Mouse (Mus musculus) forebrain, embryonic 11.5 days (tissue): ENCODE measurements around the gene Tgtp1. TPM values are rescaled to one million over a fixed set of nuclear protein-coding genes. Genes with fewer than 3 reads are reported as not detected.

Experiments used
- polyA plus RNA-seq: library from polyadenylated mRNA; unstranded; fragments of >200 nt; fragmentation: Nextera tagmentation; extraction: Ambion mirVana; gene quantifications from 2 replicates; pipeline ENCODE4 v1.2.1, GENCODE M21; 2014

The Tgtp1 gene
- polyA plus RNA-seq, 1 experiment from 2014 or later, result not detected

Other genes starting within 250 kb of the Tgtp1 start
- 648 and 653 TPM in 2 replicates for gene Rack1, start 193.8 kb downstream of the Tgtp1 start, polyA plus RNA-seq
- gene Trim41, start 176.8 kb downstream of the Tgtp1 start, polyA plus RNA-seq, result 4.5 and 5.6 TPM in 2 replicates
- 0.51 and 2.1 TPM in 2 replicates for gene Trim7, start 168.0 kb downstream of the Tgtp1 start, polyA plus RNA-seq
- gene Gm12184, start 167.5 kb downstream of the Tgtp1 start, polyA plus RNA-seq, result 12.3 and 12.7 TPM in 2 replicates
- gene Irgm1, start 122.5 kb downstream of the Tgtp1 start, polyA plus RNA-seq, result 1.5 TPM in 2 replicates
- 0.24 TPM in 1 of 2 replicates, not detected in the other for gene Gm5431, start 92.0 kb downstream of the Tgtp1 start, polyA plus RNA-seq
- gene Psme2b, start 48.0 kb downstream of the Tgtp1 start, polyA plus RNA-seq, result 1.2 and 1.9 TPM in 2 replicates
- gene Olfr56, start 15.3 kb downstream of the Tgtp1 start, polyA plus RNA-seq, result not detected in 2 replicates
- gene 9930111J21Rik1, start 14.8 kb downstream of the Tgtp1 start, polyA plus RNA-seq, result 0.20 TPM in 1 of 2 replicates, not detected in the other
- not detected in 2 replicates for gene Gm12185, start 1.9 kb downstream of the Tgtp1 start, polyA plus RNA-seq
- gene 9930111J21Rik2, start 57.1 kb upstream of the Tgtp1 start, polyA plus RNA-seq, result 0.04 and 0.07 TPM in 2 replicates
- gene Tgtp2, start 70.0 kb upstream of the Tgtp1 start, polyA plus RNA-seq, result not detected in 2 replicates
- gene Ifi47, start 82.4 kb upstream of the Tgtp1 start, polyA plus RNA-seq, result 0.63 and 1.1 TPM in 2 replicates
- gene Olfr1396, start 120.7 kb upstream of the Tgtp1 start, polyA plus RNA-seq, result not detected in 2 replicates
- gene Olfr1395, start 148.1 kb upstream of the Tgtp1 start, polyA plus RNA-seq, result not detected in 2 replicates
- gene Olfr1394, start 160.2 kb upstream of the Tgtp1 start, polyA plus RNA-seq, result not detected in 2 replicates
- gene Btnl9, start 193.0 kb upstream of the Tgtp1 start, polyA plus RNA-seq, result 0.16 TPM in 1 of 2 replicates, not detected in the other
- 58.4 and 59.6 TPM in 2 replicates for gene Zfp62, start 209.1 kb upstream of the Tgtp1 start, polyA plus RNA-seq